Mouse (Mus musculus): ENCODE measurements at regions not wholly inside any gene's neighbourhood (a gene's known extent, or its start where the extent isn't known, plus 50 kb on each side); places are given as distances from the start of the nearest gene placed in this dataset.

DNA sequence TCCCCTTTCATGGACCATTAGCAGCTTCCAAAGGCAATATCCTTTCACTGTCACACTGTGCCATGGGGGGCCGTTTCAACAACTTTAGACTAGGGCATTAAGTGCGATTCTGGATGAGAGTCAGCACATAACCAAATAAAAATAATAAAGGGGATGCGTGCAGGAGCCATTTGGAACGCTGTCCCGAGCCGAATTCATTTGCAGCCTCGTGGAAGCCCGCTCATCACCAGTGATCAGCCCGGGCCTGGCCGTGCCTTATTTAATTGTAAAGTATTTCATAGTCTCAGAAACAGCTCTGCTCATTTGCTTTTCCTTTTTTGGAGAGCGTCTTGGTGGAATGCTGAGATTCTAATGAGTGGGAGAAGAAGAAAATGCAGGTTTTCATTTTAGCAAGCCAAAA, 69.8 kb upstream of the Neurod6 start:
- TF ChIP-seq CTCF (IDR thresholded peaks at IDR 0.05; ENCODE audit: low read depth) (no peak), EP300 (IDR thresholded peaks at IDR 0.05; ENCODE audit: low read depth) (no peak)
